Mouse (Mus musculus): ENCODE data around the gene Ptcd1. TPM values are rescaled to one million over a fixed set of nuclear protein-coding genes. Genes with fewer than 3 reads are reported as not detected.
A peak's percentile ranks its signal among the peaks of the same experiment; 100 is the strongest.
"Not testable (repeated sequence)": the region's sequence is repeated elsewhere in the genome, so short reads cannot be mapped to it uniquely, and the experiment has no call there.

Ptcd1 gene
- polyA plus RNA-seq, 1 experiment from 2014 or later, result 16.9 TPM

DNA sequence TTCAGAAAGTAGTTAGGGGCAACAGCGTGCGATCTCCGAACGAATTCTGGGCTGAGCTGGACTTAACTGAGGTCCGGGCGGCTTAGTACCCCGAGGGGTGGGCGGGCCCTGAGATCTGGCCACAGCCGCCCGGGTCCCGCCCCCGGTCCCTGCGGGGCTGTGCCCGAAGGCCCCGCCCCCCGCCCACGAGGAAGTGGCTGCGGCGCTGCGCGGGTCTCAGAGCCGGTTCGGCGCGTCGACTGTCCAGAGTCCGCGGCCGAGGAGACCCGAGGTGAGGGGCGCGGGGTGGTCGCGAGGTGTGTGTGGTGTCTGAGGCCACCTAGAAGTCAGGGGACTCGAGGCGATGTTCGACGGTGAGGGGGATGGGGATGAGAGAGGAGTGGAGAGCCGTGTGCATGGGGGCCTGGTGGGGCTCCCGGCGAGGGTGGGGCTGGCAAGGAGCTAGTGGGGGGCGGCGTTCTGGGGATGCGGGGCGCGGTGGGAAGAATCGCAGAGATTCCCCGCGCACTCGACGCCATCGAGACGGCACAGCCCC lies 52.8 kb downstream of the Ptcd1 start, which contains the start of gene Arpc1b:
Gene Arpc1b, plus strand, starts transcription at position 145 of the 535 bp plus-strand sequence.
- H3K9ac ChIP-seq, result peak within 1 kb of the TSS; percentile 31
- no peaks in the 10 kb centered on the region for H3K27me3 ChIP-seq
- H3K4me3 ChIP-seq (replicated peaks), result peak within 1 kb of the TSS; percentile 58
- ATAC-seq (ENCODE audit: insufficient number of reproducible peaks, low FRiP score, low TSS enrichment, low read depth), result peak; percentile 59
- peak within 1 kb of the TSS; percentile 73 for H3K4me2 ChIP-seq (replicated peaks)
- H3K27ac ChIP-seq (replicated peaks), result peak within 1 kb of the TSS; percentile 44; the same call in 1 of the 2 replicates
- H3K4me1 ChIP-seq, result peaks cover 27% of the 10 kb centered on the region
- no peaks in the 10 kb centered on the region for H3K9me3 ChIP-seq (replicated peaks)
- WGBS, result under 1% methylated on average over 45 of the region's 53 CpGs
- H3K36me3 ChIP-seq, result peaks cover 21% of the 10 kb centered on the region

GRCm38 (mm10) chr5:145113416-145113815 lies 53.5 kb downstream of the Ptcd1 start:
- peak overlapping the region; percentile 58 for H3K4me3 ChIP-seq (replicated peaks)
- H3K27me3 ChIP-seq, result no peaks in the 10 kb centered on the region
- H3K27ac ChIP-seq (replicated peaks), result 0 out of 2 replicates have a peak overlapping the region, but pooled peaks have one; percentile 7
- peak overlapping the region; percentile 73 for H3K4me2 ChIP-seq (replicated peaks)
- H3K9ac ChIP-seq, result no peak overlapping the region
- ATAC-seq (ENCODE audit: insufficient number of reproducible peaks, low FRiP score, low TSS enrichment, low read depth), result no peak
- 38% methylated on average over 2 of the region's 2 CpGs for WGBS
- H3K9me3 ChIP-seq (replicated peaks), result no peaks in the 10 kb centered on the region
- peaks cover 27% of the 10 kb centered on the region for H3K4me1 ChIP-seq
- H3K36me3 ChIP-seq, result peaks cover 26% of the 10 kb centered on the region

DNA sequence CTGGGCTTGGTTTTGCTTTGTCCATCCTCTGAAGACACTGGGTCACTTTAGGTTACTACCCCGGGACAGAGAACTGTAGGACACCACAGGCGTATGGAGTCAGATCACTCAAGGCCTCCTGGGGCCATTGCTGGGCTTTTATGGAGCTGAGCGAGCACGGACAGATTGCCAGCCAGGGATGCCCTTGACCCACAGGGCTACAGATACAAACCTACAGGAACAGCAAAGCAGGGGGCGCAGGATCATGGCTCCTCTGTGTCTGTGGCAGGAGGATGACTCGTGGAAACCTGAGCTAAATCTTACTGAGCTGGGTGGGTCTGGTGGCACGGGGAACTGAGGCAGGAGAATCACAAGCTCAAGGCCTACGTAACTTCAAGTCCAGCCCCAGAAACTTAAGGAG lies 54.3 kb downstream of the Ptcd1 start:
- Histone ChIP-seq H3K36me3 (peaks cover 34% of the 10 kb centered on the region), H3K4me1 (peaks cover 24% of the 10 kb centered on the region), H3K9ac (no peak overlapping the region), H3K4me3 (replicated peaks) (no peak overlapping the region), H3K9me3 (replicated peaks) (no peaks in the 10 kb centered on the region), H3K27ac (replicated peaks) (no peak overlapping the region), H3K4me2 (replicated peaks) (no peak overlapping the region), H3K27me3 (no peaks in the 10 kb centered on the region)
- ATAC-seq (ENCODE audit: insufficient number of reproducible peaks, low FRiP score, low TSS enrichment, low read depth), result no peak
- 71% methylated on average over 8 of the region's 8 CpGs for WGBS

- no peaks in the 10 kb centered on the region for H3K27me3 ChIP-seq
- H3K4me1 ChIP-seq, result peaks cover 14% of the 10 kb centered on the region
- H3K9ac ChIP-seq, result no peak overlapping the region
- H3K4me2 ChIP-seq (replicated peaks), result no peak overlapping the region
- no peak overlapping the region for H3K4me3 ChIP-seq (replicated peaks)
- H3K36me3 ChIP-seq, result peaks cover 56% of the 10 kb centered on the region
- 77% methylated on average over 6 of the region's 6 CpGs for WGBS
- no peaks in the 10 kb centered on the region for H3K9me3 ChIP-seq (replicated peaks)
- no peak overlapping the region for H3K27ac ChIP-seq (replicated peaks)
- ATAC-seq (ENCODE audit: insufficient number of reproducible peaks, low FRiP score, low TSS enrichment, low read depth), result no peak
Measured at GRCm38 (mm10) chr5:145110401-145110800, 56.5 kb downstream of the Ptcd1 start.

DNA sequence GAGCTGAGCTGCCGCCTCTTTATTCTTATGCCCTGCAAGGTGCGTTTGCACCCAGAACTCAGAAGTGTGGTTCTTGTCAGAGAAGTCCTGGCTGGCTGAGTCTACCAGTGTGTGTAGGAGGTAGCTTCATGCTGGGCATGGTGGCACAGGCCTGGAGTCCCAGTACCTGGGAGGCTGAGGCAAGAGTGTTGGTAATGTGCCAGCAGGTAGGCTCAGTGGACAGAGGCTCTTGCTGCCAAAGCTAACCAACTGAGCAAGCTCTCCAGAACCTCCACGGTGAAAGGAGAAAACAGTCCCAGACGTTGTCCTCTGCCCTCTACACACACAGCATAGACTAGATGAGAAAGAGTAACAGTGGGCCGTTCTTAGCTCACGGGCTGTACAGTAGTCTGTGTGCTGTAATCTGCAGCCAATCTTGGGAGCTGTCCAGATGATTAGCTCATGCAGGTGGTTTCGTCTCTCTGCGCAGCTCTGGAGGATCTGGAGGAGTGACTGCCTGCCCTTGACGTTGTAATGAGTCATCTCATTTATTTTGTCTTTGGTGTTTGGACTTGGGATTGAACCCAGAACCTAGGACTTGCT lies 61.1 kb downstream of the Ptcd1 start:
- ATAC-seq (ENCODE audit: insufficient number of reproducible peaks, low FRiP score, low TSS enrichment, low read depth), result no peak
- Histone ChIP-seq H3K9ac (no peak overlapping the region), H3K9me3 (replicated peaks) (no peaks in the 10 kb centered on the region), H3K36me3 (peaks cover 90% of the 10 kb centered on the region), H3K27me3 (no peaks in the 10 kb centered on the region), H3K27ac (replicated peaks) (no peak overlapping the region), H3K4me2 (replicated peaks) (no peak overlapping the region), H3K4me1 (no peaks in the 10 kb centered on the region), H3K4me3 (replicated peaks) (no peak overlapping the region)
- WGBS, result 84% methylated on average over 9 of the region's 9 CpGs

DNA sequence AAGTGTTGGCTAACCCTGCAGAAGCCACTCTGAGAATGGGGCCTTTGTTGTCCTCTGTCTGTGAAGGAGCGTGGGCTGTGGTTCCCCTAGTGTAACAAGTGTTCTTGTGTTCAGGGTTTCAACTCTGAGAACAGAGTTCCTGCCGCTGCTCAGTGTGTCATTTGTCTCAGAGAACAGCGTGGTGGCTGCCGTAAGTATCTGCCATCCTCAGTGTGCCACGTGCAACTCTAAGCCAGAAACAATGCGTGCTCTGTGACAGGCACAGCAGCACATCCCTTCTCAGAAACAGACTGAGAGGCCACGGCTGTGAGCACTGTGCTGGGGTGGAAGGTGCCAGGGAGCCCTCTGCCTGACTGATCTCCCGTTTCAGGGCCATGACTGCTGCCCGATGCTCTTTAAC lies 62.6 kb downstream of the Ptcd1 start:
- Histone ChIP-seq H3K27ac (replicated peaks) (no peak overlapping the region), H3K4me3 (replicated peaks) (no peak overlapping the region), H3K9ac (no peak overlapping the region), H3K4me2 (replicated peaks) (no peak overlapping the region), H3K36me3 (peaks cover 89% of the 10 kb centered on the region), H3K27me3 (no peaks in the 10 kb centered on the region), H3K4me1 (no peaks in the 10 kb centered on the region), H3K9me3 (replicated peaks) (no peaks in the 10 kb centered on the region)
- WGBS, result 50% methylated on average over 9 of the region's 9 CpGs
- ATAC-seq (ENCODE audit: insufficient number of reproducible peaks, low FRiP score, low TSS enrichment, low read depth), result no peak

DNA sequence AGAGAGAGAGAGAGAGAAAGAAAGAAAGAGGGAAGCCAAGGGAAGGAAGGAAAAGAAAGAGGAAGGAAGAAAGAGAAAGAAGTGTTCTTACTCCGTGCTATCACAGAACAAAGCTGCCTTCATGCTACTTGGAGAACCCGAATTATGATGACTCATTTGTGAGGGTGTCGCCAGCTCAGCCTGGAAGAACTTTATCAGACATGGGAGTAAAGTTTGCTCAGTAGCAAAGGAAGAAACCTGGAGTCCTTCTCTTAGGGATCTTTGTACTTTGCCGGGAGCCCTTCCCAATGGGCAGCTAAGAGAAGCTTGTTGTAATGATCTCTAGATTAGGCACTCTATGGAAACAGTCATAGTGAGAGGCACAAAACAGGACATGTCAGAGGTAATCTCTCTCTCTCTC lies 64.2 kb downstream of the Ptcd1 start:
- Histone ChIP-seq H3K27ac (replicated peaks) (no peak overlapping the region), H3K4me3 (replicated peaks) (no peak overlapping the region), H3K9ac (no peak overlapping the region), H3K4me2 (replicated peaks) (no peak overlapping the region), H3K36me3 (peaks cover 89% of the 10 kb centered on the region), H3K9me3 (replicated peaks) (no peaks in the 10 kb centered on the region), H3K4me1 (no peaks in the 10 kb centered on the region), H3K27me3 (no peaks in the 10 kb centered on the region)
- no peak for ATAC-seq (ENCODE audit: insufficient number of reproducible peaks, low FRiP score, low TSS enrichment, low read depth)
- WGBS, result 84% methylated on average over 4 of the region's 4 CpGs

DNA sequence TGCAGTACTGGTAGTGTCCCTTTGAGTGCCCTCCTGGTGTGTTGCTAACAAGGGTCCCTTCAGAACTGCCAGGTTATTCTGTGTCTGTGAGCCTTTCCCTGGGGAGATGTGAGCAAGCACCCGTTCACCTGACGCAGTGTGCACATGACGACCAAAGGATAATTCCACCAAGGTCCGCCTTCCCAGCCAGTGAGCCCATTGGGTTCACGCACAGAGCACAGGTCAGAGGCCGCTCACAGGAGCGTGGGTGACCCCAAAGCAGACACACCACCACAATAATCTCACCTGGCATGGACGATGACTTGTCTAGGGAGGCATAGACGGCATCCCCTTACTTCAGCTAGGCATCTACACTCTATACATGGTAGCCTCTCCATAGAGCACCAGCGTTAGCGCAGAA lies 65.5 kb downstream of the Ptcd1 start:
- 94% methylated on average over 11 of the region's 11 CpGs for WGBS

DNA sequence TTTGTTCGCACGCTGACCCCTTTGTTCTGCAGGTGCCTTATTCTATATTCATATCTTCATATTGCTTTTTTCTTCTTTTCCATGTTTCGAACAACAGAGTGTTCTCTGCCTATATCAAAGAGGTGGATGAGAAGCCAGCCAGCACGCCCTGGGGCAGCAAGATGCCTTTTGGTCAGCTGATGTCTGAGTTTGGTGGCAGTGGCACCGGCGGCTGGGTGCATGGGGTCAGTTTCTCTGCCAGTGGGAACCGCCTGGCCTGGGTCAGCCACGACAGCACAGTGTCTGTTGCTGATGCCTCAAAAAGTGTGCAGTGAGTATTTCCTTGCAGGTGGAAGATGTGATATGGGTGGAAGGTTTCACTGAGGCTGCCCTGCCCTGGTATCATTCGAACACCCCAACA lies 65.9 kb downstream of the Ptcd1 start:
- Histone ChIP-seq H3K9ac (no peak overlapping the region), H3K4me2 (replicated peaks) (no peak overlapping the region), H3K36me3 (peaks cover 89% of the 10 kb centered on the region), H3K9me3 (replicated peaks) (no peaks in the 10 kb centered on the region), H3K4me1 (no peaks in the 10 kb centered on the region), H3K27me3 (no peaks in the 10 kb centered on the region), H3K27ac (replicated peaks) (no peak overlapping the region), H3K4me3 (replicated peaks) (no peak overlapping the region)
- 95% methylated on average over 9 of the region's 9 CpGs for WGBS
- no peak for ATAC-seq (ENCODE audit: insufficient number of reproducible peaks, low FRiP score, low TSS enrichment, low read depth)

More for the DNA sequence above, 65.5 kb downstream of the Ptcd1 start:
- peaks cover 89% of the 10 kb centered on the region for H3K36me3 ChIP-seq
- not testable (repeated sequence) for H3K9me3 ChIP-seq (replicated peaks); H3K4me2 ChIP-seq (replicated peaks); H3K27ac ChIP-seq (replicated peaks); H3K9ac ChIP-seq; H3K4me3 ChIP-seq (replicated peaks); ATAC-seq (ENCODE audit: insufficient number of reproducible peaks, low FRiP score, low TSS enrichment, low read depth); H3K27me3 ChIP-seq; H3K4me1 ChIP-seq

DNA sequence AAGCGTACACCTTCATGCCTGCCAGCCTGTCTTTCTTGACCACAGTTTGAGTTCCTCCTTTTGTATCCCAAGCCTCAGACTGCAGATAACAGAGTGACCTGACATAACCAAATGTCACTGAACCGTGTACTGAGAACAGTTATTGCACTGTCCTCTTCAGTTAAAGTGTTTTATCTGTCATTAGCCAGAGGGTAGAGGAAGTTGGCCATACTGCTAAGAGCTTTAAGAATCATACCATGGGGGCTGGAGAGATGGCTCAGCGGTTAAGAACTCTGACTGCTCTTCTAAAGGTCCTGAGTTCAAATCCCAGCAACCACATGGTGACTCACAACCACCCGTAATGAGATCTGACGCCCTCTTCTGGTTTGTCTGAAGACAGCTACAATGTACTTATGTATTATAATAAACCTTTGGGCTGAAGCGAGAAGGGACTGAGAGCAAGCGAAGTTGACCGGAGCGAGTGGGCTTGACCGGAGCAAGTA lies 68.5 kb downstream of the Ptcd1 start:
- no peak overlapping the region for H3K9ac ChIP-seq
- WGBS, result 89% methylated on average over 10 of the region's 10 CpGs
- H3K9me3 ChIP-seq (replicated peaks), result no peaks in the 10 kb centered on the region
- H3K27me3 ChIP-seq, result no peaks in the 10 kb centered on the region
- peaks cover 88% of the 10 kb centered on the region for H3K36me3 ChIP-seq
- no peak for ATAC-seq (ENCODE audit: insufficient number of reproducible peaks, low FRiP score, low TSS enrichment, low read depth)
- no peak overlapping the region for H3K4me3 ChIP-seq (replicated peaks)
- H3K4me2 ChIP-seq (replicated peaks), result no peak overlapping the region
- no peaks in the 10 kb centered on the region for H3K4me1 ChIP-seq
- no peak overlapping the region for H3K27ac ChIP-seq (replicated peaks)
